Mouse (Mus musculus): ENCODE results near the gene Dpep1. TPM values are rescaled to one million over a fixed set of nuclear protein-coding genes. Genes with fewer than 3 reads are reported as not detected.

Dpep1 gene
- total RNA-seq, 1 experiment = not detected

- no peak for DNase-seq (ENCODE audit: low read depth, low spot score)
- in situ Hi-C loops (cut with MboI; ENCODE audit: low sequenced_read_pairs in 2 of 2, unreplicated experiment in 2 of 2) = no loop called here
- TF ChIP-seq ZC3H11A (IDR thresholded peaks at IDR 0.05; ENCODE audit: borderline replicate concordance, low read depth, low read length) = no peak
- no peak for TF ChIP-seq MAFK (IDR thresholded peaks at IDR 0.05; ENCODE audit: insufficient read depth, low read depth, low read length)
- no peak for TF ChIP-seq CHD2 (IDR thresholded peaks at IDR 0.05; ENCODE audit: low read depth, low read length)
- no peak for TF ChIP-seq HCFC1 (IDR thresholded peaks at IDR 0.05; ENCODE audit: borderline replicate concordance, insufficient read depth, low read length)
- no peak for TF ChIP-seq ZNF384 (IDR thresholded peaks at IDR 0.05; ENCODE audit: low read depth, low read length)
- H3K4me3 ChIP-seq (ENCODE audit: insufficient read depth in 1 of 2, low read depth in 1 of 2, low read length in 2 of 2, poor library complexity in 1 of 2, severe bottlenecking in 1 of 2) = no peak overlapping the region
- H3K27ac ChIP-seq (ENCODE audit: insufficient read depth, low read depth, low read length, poor library complexity, severe bottlenecking) = no peak overlapping the region
- peaks cover 3 to 31% of the 10 kb centered on the region in 2 experiments; a peak in 3 of 4 replicates for H3K4me1 ChIP-seq (ENCODE audit: control insufficient read depth in 2 of 2, insufficient read depth in 2 of 2, low read length in 2 of 2, poor library complexity in 1 of 2)
- H3K36me3 ChIP-seq (ENCODE audit: control insufficient read depth, insufficient read depth, low read length, poor library complexity, severe bottlenecking) = peaks cover 11% of the 10 kb centered on the region; the same call in 1 of the 2 replicates
- no peak overlapping the region for H3K9ac ChIP-seq (ENCODE audit: insufficient read depth, low read depth, low read length, poor library complexity, severe bottlenecking)
- no peaks in the 10 kb centered on the region for H3K9me3 ChIP-seq (ENCODE audit: control insufficient read depth, insufficient read depth, low read depth, low read length)
Observed at GRCm38 (mm10) chr8:123232553-123232952, 46.5 kb downstream of the Dpep1 start.

- in situ Hi-C loops (cut with MboI; ENCODE audit: low sequenced_read_pairs in 2 of 2, unreplicated experiment in 2 of 2) = no loop called here
- no peak overlapping the region for H3K27ac ChIP-seq (ENCODE audit: insufficient read depth, low read depth, low read length, poor library complexity, severe bottlenecking)
- no peak overlapping the region for H3K9ac ChIP-seq (ENCODE audit: insufficient read depth, low read depth, low read length, poor library complexity, severe bottlenecking)
- no peaks in the 10 kb centered on the region for H3K9me3 ChIP-seq (ENCODE audit: control insufficient read depth, insufficient read depth, low read depth, low read length)
- no peak for TF ChIP-seq ZC3H11A (IDR thresholded peaks at IDR 0.05; ENCODE audit: borderline replicate concordance, low read depth, low read length)
- no peak for TF ChIP-seq CHD2 (IDR thresholded peaks at IDR 0.05; ENCODE audit: low read depth, low read length)
- no peak for TF ChIP-seq ZNF384 (IDR thresholded peaks at IDR 0.05; ENCODE audit: low read depth, low read length)
- H3K4me1 ChIP-seq (ENCODE audit: control insufficient read depth in 2 of 2, insufficient read depth in 2 of 2, low read length in 2 of 2, poor library complexity in 1 of 2) = peaks cover 3 to 31% of the 10 kb centered on the region in 2 experiments; a peak in 3 of 4 replicates
- no peak overlapping the region for H3K4me3 ChIP-seq (ENCODE audit: insufficient read depth in 1 of 2, low read depth in 1 of 2, low read length in 2 of 2, poor library complexity in 1 of 2, severe bottlenecking in 1 of 2)
- peaks cover 8% of the 10 kb centered on the region; the same call in 1 of the 2 replicates for H3K36me3 ChIP-seq (ENCODE audit: control insufficient read depth, insufficient read depth, low read length, poor library complexity, severe bottlenecking)
- no peak for DNase-seq (ENCODE audit: low read depth, low spot score)
Observed at GRCm38 (mm10) chr8:123233300-123233699, 47.3 kb downstream of the Dpep1 start.

GRCm38 (mm10) chr8:123233760-123234159 is 47.7 kb downstream of the Dpep1 start:
- Histone ChIP-seq H3K36me3 (ENCODE audit: control insufficient read depth, insufficient read depth, low read length, poor library complexity, severe bottlenecking) (peaks cover 8% of the 10 kb centered on the region; the same call in 1 of the 2 replicates), H3K4me1 (ENCODE audit: control insufficient read depth in 2 of 2, insufficient read depth in 2 of 2, low read length in 2 of 2, poor library complexity in 1 of 2) (peaks cover 3 to 31% of the 10 kb centered on the region in 2 experiments; a peak in 3 of 4 replicates), H3K27ac (ENCODE audit: insufficient read depth, low read depth, low read length, poor library complexity, severe bottlenecking) (no peak overlapping the region), H3K9me3 (ENCODE audit: control insufficient read depth, insufficient read depth, low read depth, low read length) (no peaks in the 10 kb centered on the region), H3K4me3 (ENCODE audit: insufficient read depth in 1 of 2, low read depth in 1 of 2, low read length in 2 of 2, poor library complexity in 1 of 2, severe bottlenecking in 1 of 2) (no peak overlapping the region), H3K9ac (ENCODE audit: insufficient read depth, low read depth, low read length, poor library complexity, severe bottlenecking) (no peak overlapping the region)
- in situ Hi-C loops (cut with MboI; ENCODE audit: low sequenced_read_pairs in 2 of 2, unreplicated experiment in 2 of 2) = no loop called here
- DNase-seq (ENCODE audit: low read depth, low spot score) = no peak
- TF ChIP-seq HCFC1 (IDR thresholded peaks at IDR 0.05; ENCODE audit: borderline replicate concordance, insufficient read depth, low read length) (no peak), ZC3H11A (IDR thresholded peaks at IDR 0.05; ENCODE audit: borderline replicate concordance, low read depth, low read length) (no peak), ZNF384 (IDR thresholded peaks at IDR 0.05; ENCODE audit: low read depth, low read length) (no peak), CHD2 (IDR thresholded peaks at IDR 0.05; ENCODE audit: low read depth, low read length) (no peak), MAFK (IDR thresholded peaks at IDR 0.05; ENCODE audit: insufficient read depth, low read depth, low read length) (no peak)

- in situ Hi-C loops (cut with MboI; ENCODE audit: low sequenced_read_pairs in 2 of 2, unreplicated experiment in 2 of 2) = no loop called here
- Histone ChIP-seq H3K27ac (ENCODE audit: insufficient read depth, low read depth, low read length, poor library complexity, severe bottlenecking) (no peak overlapping the region), H3K9ac (ENCODE audit: insufficient read depth, low read depth, low read length, poor library complexity, severe bottlenecking) (no peak overlapping the region), H3K9me3 (ENCODE audit: control insufficient read depth, insufficient read depth, low read depth, low read length) (no peaks in the 10 kb centered on the region), H3K4me3 (ENCODE audit: insufficient read depth in 1 of 2, low read depth in 1 of 2, low read length in 2 of 2, poor library complexity in 1 of 2, severe bottlenecking in 1 of 2) (peak overlapping the region; percentile 49 to 81; a peak in 1 of 4 replicates), H3K36me3 (ENCODE audit: control insufficient read depth, insufficient read depth, low read length, poor library complexity, severe bottlenecking) (peaks cover 4% of the 10 kb centered on the region; the same call in 1 of the 2 replicates), H3K4me1 (ENCODE audit: control insufficient read depth in 2 of 2, insufficient read depth in 2 of 2, low read length in 2 of 2, poor library complexity in 1 of 2) (peaks cover 3 to 31% of the 10 kb centered on the region in 2 experiments; a peak in 3 of 4 replicates)
- no peak for DNase-seq (ENCODE audit: low read depth, low spot score)
- TF ChIP-seq MAFK (IDR thresholded peaks at IDR 0.05; ENCODE audit: insufficient read depth, low read depth, low read length) (no peak), ZNF384 (IDR thresholded peaks at IDR 0.05; ENCODE audit: low read depth, low read length) (no peak), HCFC1 (IDR thresholded peaks at IDR 0.05; ENCODE audit: borderline replicate concordance, insufficient read depth, low read length) (no peak), ZC3H11A (IDR thresholded peaks at IDR 0.05; ENCODE audit: borderline replicate concordance, low read depth, low read length) (no peak), CHD2 (IDR thresholded peaks at IDR 0.05; ENCODE audit: low read depth, low read length) (no peak)
Observed at GRCm38 (mm10) chr8:123234918-123235519, 49.0 kb downstream of the Dpep1 start.

All from ES-E14 (cell line).